Mouse (Mus musculus): ENCODE data around the gene Fancm. TPM values are rescaled to one million over a fixed set of nuclear protein-coding genes. Genes with fewer than 3 reads are reported as not detected.
"Not testable (repeated sequence)": the region's sequence is repeated elsewhere in the genome, so short reads cannot be mapped to it uniquely, and the experiment has no call there.

Gene Fancm
- polyA plus RNA-seq, 1 experiment = 0.94 TPM

- WGBS = under 1% methylated on average over 41 of the region's 41 CpGs
Measured at GRCm38 (mm10) chr12:65075733-65076310, 419 bp downstream of the Fancm start.

DNA sequence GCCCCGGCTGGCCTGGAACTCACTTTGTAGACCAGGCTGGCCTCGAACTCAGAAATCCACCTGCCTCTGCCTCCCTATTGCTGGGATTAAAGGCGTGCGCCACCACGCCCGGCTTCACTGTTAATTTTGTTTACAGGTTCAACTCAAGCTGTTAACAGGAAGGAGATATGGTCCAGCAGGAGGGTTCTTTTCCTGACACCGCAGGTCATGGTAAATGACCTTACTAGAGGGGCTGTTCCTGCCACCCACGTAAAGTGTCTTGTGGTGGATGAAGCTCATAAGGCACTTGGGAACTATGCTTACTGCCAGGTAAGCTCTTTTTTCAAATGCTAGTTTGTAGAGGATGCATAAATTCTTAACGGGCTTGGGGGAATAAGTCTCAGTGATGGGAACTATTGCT is 1.5 kb downstream of the Fancm start:
- peaks cover 3% of the 10 kb centered on the region; the same call in 1 of the 2 replicates for H3K4me1 ChIP-seq (ENCODE audit: control insufficient read depth, insufficient read depth, insufficient read length, low read length)
- H3K27me3 ChIP-seq (ENCODE audit: control insufficient read depth, insufficient read depth, low read length) = no peaks in the 10 kb centered on the region
- no peak overlapping the region for H3K27ac ChIP-seq (ENCODE audit: insufficient read depth, low read depth, low read length)
- no peaks in the 10 kb centered on the region for H3K36me3 ChIP-seq (ENCODE audit: control insufficient read depth, insufficient read depth, low read length)
- TF ChIP-seq CTCF (IDR thresholded peaks at IDR 0.05; ENCODE audit: extremely low read depth, insufficient read length, insufficient replicate concordance, low read depth, low read length) (no peak), POLR2A (IDR thresholded peaks at IDR 0.05; ENCODE audit: low read depth, low read length) (no peak)
- no peak overlapping the region for H3K4me3 ChIP-seq (ENCODE audit: low read depth, low read length)
- 71% methylated on average over 9 of the region's 9 CpGs for WGBS

More at GRCm38 (mm10) chr12:65075733-65076310, 419 bp downstream of the Fancm start:
- Histone ChIP-seq H3K4me1 (ENCODE audit: control insufficient read depth, insufficient read depth, insufficient read length, low read length) (peaks cover 3% of the 10 kb centered on the region; the same call in 1 of the 2 replicates), H3K4me3 (ENCODE audit: low read depth, low read length) (peak overlapping the region; percentile 96), H3K36me3 (ENCODE audit: control insufficient read depth, insufficient read depth, low read length) (no peaks in the 10 kb centered on the region), H3K27me3 (ENCODE audit: control insufficient read depth, insufficient read depth, low read length) (no peaks in the 10 kb centered on the region), H3K27ac (ENCODE audit: insufficient read depth, low read depth, low read length) (no peak overlapping the region)
- TF ChIP-seq CTCF (IDR thresholded peaks at IDR 0.05; ENCODE audit: extremely low read depth, insufficient read length, insufficient replicate concordance, low read depth, low read length) (no peak), POLR2A (IDR thresholded peaks at IDR 0.05; ENCODE audit: low read depth, low read length) (no peak)

DNA sequence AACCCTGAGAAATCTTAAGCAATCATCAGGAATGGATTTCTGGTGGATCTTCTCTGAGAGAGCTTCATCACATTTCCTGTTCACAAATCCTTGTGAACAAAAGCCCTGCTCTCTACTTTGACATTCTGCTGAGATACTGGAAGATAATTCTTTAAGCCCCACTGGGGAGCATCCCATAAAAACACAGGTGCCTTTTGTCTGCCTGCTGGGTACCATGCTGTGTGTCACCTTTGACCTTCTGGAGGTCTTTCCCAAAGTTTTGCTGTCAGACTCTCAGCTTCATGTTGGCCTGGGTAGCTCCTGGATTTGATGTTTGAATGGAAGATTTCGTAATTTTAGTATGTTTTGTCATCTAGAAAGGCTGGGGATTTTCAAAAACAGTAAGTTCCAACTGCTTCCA is 33.3 kb downstream of the Fancm start:
- H3K4me1 ChIP-seq (ENCODE audit: control insufficient read depth, insufficient read depth, insufficient read length, low read length) = no peaks in the 10 kb centered on the region
- no peak overlapping the region for H3K27ac ChIP-seq (ENCODE audit: insufficient read depth, low read depth, low read length)
- peaks cover 7% of the 10 kb centered on the region; the same call in 1 of the 2 replicates for H3K36me3 ChIP-seq (ENCODE audit: control insufficient read depth, insufficient read depth, low read length)
- H3K27me3 ChIP-seq (ENCODE audit: control insufficient read depth, insufficient read depth, low read length) = no peaks in the 10 kb centered on the region
- H3K4me3 ChIP-seq (ENCODE audit: low read depth, low read length) = no peak overlapping the region
- no peak for TF ChIP-seq POLR2A (IDR thresholded peaks at IDR 0.05; ENCODE audit: low read depth, low read length)
- no peak for TF ChIP-seq CTCF (IDR thresholded peaks at IDR 0.05; ENCODE audit: extremely low read depth, insufficient read length, insufficient replicate concordance, low read depth, low read length)
- 96% methylated on average over 1 of the region's 1 CpGs for WGBS

- H3K4me3 ChIP-seq (ENCODE audit: low read depth, low read length) = no peak overlapping the region
- no peak for TF ChIP-seq CTCF (IDR thresholded peaks at IDR 0.05; ENCODE audit: extremely low read depth, insufficient read length, insufficient replicate concordance, low read depth, low read length)
- TF ChIP-seq POLR2A (IDR thresholded peaks at IDR 0.05; ENCODE audit: low read depth, low read length) = no peak
- H3K27me3 ChIP-seq (ENCODE audit: control insufficient read depth, insufficient read depth, low read length) = no peaks in the 10 kb centered on the region
- 90% methylated on average over 3 of the region's 3 CpGs for WGBS
- no peak overlapping the region for H3K27ac ChIP-seq (ENCODE audit: insufficient read depth, low read depth, low read length)
- H3K36me3 ChIP-seq (ENCODE audit: control insufficient read depth, insufficient read depth, low read length) = peaks cover 2% of the 10 kb centered on the region; the same call in 1 of the 2 replicates
- no peaks in the 10 kb centered on the region for H3K4me1 ChIP-seq (ENCODE audit: control insufficient read depth, insufficient read depth, insufficient read length, low read length)
Measured at GRCm38 (mm10) chr12:65111503-65111902, 36.1 kb downstream of the Fancm start.

- Histone ChIP-seq H3K36me3 (ENCODE audit: control insufficient read depth, insufficient read depth, low read length) (peaks cover 3% of the 10 kb centered on the region; the same call in 1 of the 2 replicates), H3K27me3 (ENCODE audit: control insufficient read depth, insufficient read depth, low read length) (no peaks in the 10 kb centered on the region), H3K27ac (ENCODE audit: insufficient read depth, low read depth, low read length) (no peak overlapping the region), H3K4me1 (ENCODE audit: control insufficient read depth, insufficient read depth, insufficient read length, low read length) (no peaks in the 10 kb centered on the region), H3K4me3 (ENCODE audit: low read depth, low read length) (no peak overlapping the region)
- 95% methylated on average over 1 of the region's 1 CpGs for WGBS
- no peak for TF ChIP-seq CTCF (IDR thresholded peaks at IDR 0.05; ENCODE audit: extremely low read depth, insufficient read length, insufficient replicate concordance, low read depth, low read length)
- TF ChIP-seq POLR2A (IDR thresholded peaks at IDR 0.05; ENCODE audit: low read depth, low read length) = no peak
Measured at GRCm38 (mm10) chr12:65112811-65113210, 37.4 kb downstream of the Fancm start.

- H3K27ac ChIP-seq (ENCODE audit: insufficient read depth, low read depth, low read length) = no peak overlapping the region
- WGBS = 80% methylated on average over 4 of the region's 4 CpGs
- H3K4me3 ChIP-seq (ENCODE audit: low read depth, low read length) = no peak overlapping the region
- H3K27me3 ChIP-seq (ENCODE audit: control insufficient read depth, insufficient read depth, low read length) = no peaks in the 10 kb centered on the region
- H3K36me3 ChIP-seq (ENCODE audit: control insufficient read depth, insufficient read depth, low read length) = peaks cover 8% of the 10 kb centered on the region
- H3K4me1 ChIP-seq (ENCODE audit: control insufficient read depth, insufficient read depth, insufficient read length, low read length) = no peaks in the 10 kb centered on the region
- no peak for TF ChIP-seq POLR2A (IDR thresholded peaks at IDR 0.05; ENCODE audit: low read depth, low read length)
- TF ChIP-seq CTCF (IDR thresholded peaks at IDR 0.05; ENCODE audit: extremely low read depth, insufficient read length, insufficient replicate concordance, low read depth, low read length) = no peak
Measured at GRCm38 (mm10) chr12:65113925-65114324, 38.5 kb downstream of the Fancm start.

GRCm38 (mm10) chr12:65114978-65115377 is 39.6 kb downstream of the Fancm start:
- not testable (repeated sequence) for H3K4me1 ChIP-seq (ENCODE audit: control insufficient read depth, insufficient read depth, insufficient read length, low read length); H3K27ac ChIP-seq (ENCODE audit: insufficient read depth, low read depth, low read length); H3K4me3 ChIP-seq (ENCODE audit: low read depth, low read length); H3K27me3 ChIP-seq (ENCODE audit: control insufficient read depth, insufficient read depth, low read length)
- peaks cover 10% of the 10 kb centered on the region for H3K36me3 ChIP-seq (ENCODE audit: control insufficient read depth, insufficient read depth, low read length)
- WGBS = 83% methylated on average over 3 of the region's 3 CpGs

All from small intestine, adult 2 months (tissue).